Mouse (Mus musculus) bone marrow, adult 2 months (tissue): ENCODE measurements around the gene Ostf1.

Experiments used
- CTCF ChIP-seq: fragments of 200-500 bp; IDR thresholded peaks from 2 replicates; pipeline ENCODE4 v1.5.1; 2011; ENCODE audit warnings: low read length, control low read depth; ENCODE audit not compliant: control insufficient read depth, insufficient read depth
- POLR2A ChIP-seq: fragments of 200-500 bp; IDR thresholded peaks from 2 replicates; pipeline ENCODE4 v1.6.1; 2011; ENCODE audit warnings: low read depth, mild to moderate bottlenecking, control low read depth, low read length, borderline replicate concordance; ENCODE audit not compliant: control insufficient read depth

- no peak for TF ChIP-seq CTCF
- no peak for TF ChIP-seq POLR2A
Measured at GRCm38 (mm10) chr19:18652592-18652991, 21.0 kb upstream of the Ostf1 start.
